Mouse (Mus musculus) testis, adult 2 months (tissue): ENCODE measurements around the gene Epha1. TPM values are rescaled to one million over a fixed set of nuclear protein-coding genes. Genes with fewer than 3 reads are reported as not detected.

Experiments used
- H3K27ac ChIP-seq: fragments of 200-500 bp; 2 replicates; pipeline ENCODE4 v1.5.1; 2012; ENCODE audit warnings: low read depth, low read length; ENCODE audit not compliant: control insufficient read depth, insufficient read depth
- H3K27me3 ChIP-seq: fragments of 200-500 bp; 2 replicates; pipeline ENCODE4 v1.6.1; 2012; ENCODE audit warnings: mild to moderate bottlenecking, low read length, moderate library complexity; ENCODE audit not compliant: control insufficient read depth, insufficient read depth
- H3K36me3 ChIP-seq: fragments of 200-500 bp; 2 replicates; pipeline ENCODE4 v1.6.1; 2012; ENCODE audit warnings: mild to moderate bottlenecking, low read length; ENCODE audit not compliant: control insufficient read depth, insufficient read depth
- H3K4me1 ChIP-seq: fragments of 200-500 bp; 2 replicates; pipeline ENCODE4 v1.6.1; 2012; ENCODE audit warnings: low read length; ENCODE audit not compliant: control insufficient read depth, insufficient read depth
- H3K4me3 ChIP-seq: fragments of 200-500 bp; 2 replicates; pipeline ENCODE4 v1.5.1; 2012; ENCODE audit warnings: low read depth, mild to moderate bottlenecking, low read length, moderate library complexity, mixed read lengths; ENCODE audit not compliant: control insufficient read depth
- CTCF ChIP-seq: fragments of 200-500 bp; IDR thresholded peaks from 2 replicates; pipeline ENCODE4 v1.5.1; 2012; ENCODE audit warnings: low read depth, mild to moderate bottlenecking, inconsistent platforms, low read length, moderate library complexity; ENCODE audit not compliant: control insufficient read depth, insufficient read depth, insufficient replicate concordance
- POLR2A ChIP-seq: fragments of 200-500 bp; IDR thresholded peaks from 2 replicates; pipeline ENCODE4 v1.6.1; 2012; ENCODE audit warnings: low read depth, mild to moderate bottlenecking, inconsistent platforms, low read length, moderate library complexity; ENCODE audit not compliant: control insufficient read depth
- polyA plus RNA-seq: library from polyadenylated mRNA; depleted of rRNA; stranded (reverse); fragments of >200 nt; gene quantifications from 2 replicates; pipeline ENCODE4 v1.2.3, GENCODE M21; 2012; rRNA removed

The Epha1 gene
- polyA plus RNA-seq, 1 experiment, result 0.30 TPM

DNA sequence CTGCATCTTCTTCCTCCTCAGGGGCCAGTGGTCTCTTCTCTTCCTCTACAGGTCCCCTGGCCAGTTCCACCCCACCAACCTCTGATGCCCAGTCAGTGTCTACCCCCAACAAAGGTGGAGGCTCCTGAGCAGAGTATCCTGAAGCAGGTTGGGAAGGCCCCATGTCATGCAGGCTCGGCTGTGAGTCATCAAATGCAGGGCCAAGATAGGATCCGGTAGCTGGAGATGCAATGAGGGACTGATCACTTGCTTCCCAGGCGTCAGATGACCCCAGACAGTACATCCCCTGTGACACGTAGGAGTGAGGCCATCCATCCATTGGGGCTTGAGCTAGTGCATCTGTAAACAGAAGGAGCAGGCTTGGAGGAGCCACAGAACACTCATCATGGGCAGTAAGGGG lies 54.8 kb downstream of the Epha1 start:
- no peaks in the 10 kb centered on the region for H3K4me1 ChIP-seq
- H3K27me3 ChIP-seq, result no peaks in the 10 kb centered on the region
- TF ChIP-seq CTCF, result no peak
- TF ChIP-seq POLR2A, result no peak
- no peak overlapping the region for H3K4me3 ChIP-seq
- no peaks in the 10 kb centered on the region; the same call in 1 of the 2 replicates for H3K36me3 ChIP-seq
- H3K27ac ChIP-seq, result no peak overlapping the region

DNA sequence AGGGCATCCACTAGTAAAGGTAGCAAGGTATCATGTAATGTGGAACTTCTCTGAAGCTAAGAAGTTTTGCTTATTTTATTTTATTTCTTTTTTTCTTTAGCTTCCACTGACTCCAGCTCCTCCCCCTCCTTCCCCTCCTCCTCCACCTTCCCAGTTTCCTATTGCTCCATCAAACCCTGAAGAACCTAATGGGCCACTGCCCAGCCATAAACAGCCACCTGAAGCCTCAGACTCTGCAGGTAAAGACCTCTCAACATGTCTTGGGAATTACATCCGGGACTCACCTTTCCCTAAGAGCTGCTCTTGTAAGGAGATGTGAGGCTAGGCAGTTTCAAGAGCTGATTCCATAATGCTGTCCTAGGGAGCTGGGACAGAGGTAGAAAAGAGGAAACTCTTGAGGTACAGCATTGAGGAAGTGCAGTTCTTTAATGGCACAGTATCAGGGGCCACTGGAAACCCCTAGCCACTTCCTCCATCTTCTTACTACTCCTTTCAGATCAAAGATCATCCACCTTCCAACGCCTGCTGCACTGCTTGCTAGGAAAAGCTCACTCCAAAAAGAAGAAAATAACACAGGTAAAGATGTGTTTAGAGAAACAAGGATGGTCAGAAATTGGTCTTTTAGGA lies 62.5 kb downstream of the Epha1 start:
- Histone ChIP-seq H3K4me1 (no peaks in the 10 kb centered on the region), H3K27me3 (no peaks in the 10 kb centered on the region), H3K27ac (no peak overlapping the region), H3K36me3 (no peaks in the 10 kb centered on the region; the same call in 1 of the 2 replicates), H3K4me3 (no peak overlapping the region)
- TF ChIP-seq POLR2A (no peak), CTCF (no peak)

DNA sequence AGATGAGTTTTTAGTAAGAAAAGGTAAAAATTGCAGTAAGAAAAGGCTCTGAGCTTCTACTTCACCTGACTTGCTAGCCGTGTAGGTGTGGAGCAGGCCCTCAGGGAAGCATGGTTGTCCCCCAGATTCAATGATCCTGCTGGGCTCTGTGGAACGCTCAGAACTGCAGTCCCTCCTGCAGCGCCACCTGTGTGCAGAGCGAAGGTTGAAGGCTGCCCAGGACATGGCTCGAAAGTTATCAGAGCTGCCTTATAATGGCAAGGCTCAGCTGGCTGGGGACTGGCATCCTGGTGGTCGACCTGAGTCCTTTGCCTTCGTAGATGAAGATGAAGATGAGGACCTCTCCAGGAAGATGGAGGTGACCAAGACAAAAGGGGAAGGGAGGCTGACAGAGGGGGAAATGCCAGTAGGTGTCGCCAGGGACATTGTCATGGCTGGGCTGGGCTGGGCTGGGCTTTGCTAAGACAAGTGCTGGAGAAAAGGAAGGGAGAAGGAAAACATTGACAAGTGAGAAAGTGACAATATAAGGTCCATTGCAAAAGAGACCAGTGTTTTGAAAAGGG lies 63.2 kb downstream of the Epha1 start:
- H3K27ac ChIP-seq, result no peak overlapping the region
- no peak overlapping the region for H3K4me3 ChIP-seq
- H3K36me3 ChIP-seq, result no peaks in the 10 kb centered on the region; the same call in 1 of the 2 replicates
- TF ChIP-seq CTCF, result 0 out of 2 replicates have a peak, but pooled peaks have one; percentile 0
- no peak for TF ChIP-seq POLR2A
- no peaks in the 10 kb centered on the region for H3K27me3 ChIP-seq
- no peaks in the 10 kb centered on the region for H3K4me1 ChIP-seq

Other genes with a start within 250 kb of the Epha1 start
- gene Tas2r139, start 232.3 kb downstream of the Epha1 start, polyA plus RNA-seq, result not detected in 2 replicates
- gene Tas2r144, start 157.9 kb downstream of the Epha1 start, polyA plus RNA-seq, result not detected in 2 replicates
- gene Gstk1, start 127.3 kb downstream of the Epha1 start, polyA plus RNA-seq, result 6.3 and 6.5 TPM in 2 replicates
- gene Tmem139, start 111.3 kb downstream of the Epha1 start, polyA plus RNA-seq, result 0.12 TPM in 1 of 2 replicates, not detected in the other
- 7.4 and 10.4 TPM in 2 replicates for gene Casp2, start 108.3 kb downstream of the Epha1 start, polyA plus RNA-seq
- gene Clcn1, start 86.6 kb downstream of the Epha1 start, polyA plus RNA-seq, result 0.84 and 0.89 TPM in 2 replicates
- 11.9 and 12.0 TPM in 2 replicates for gene Fam131b, start 48.6 kb downstream of the Epha1 start, polyA plus RNA-seq
- 35.2 and 40.1 TPM in 2 replicates for gene Zyx, start 23.6 kb downstream of the Epha1 start, polyA plus RNA-seq
- not detected in 2 replicates for gene Tas2r143, start 27.0 kb upstream of the Epha1 start, polyA plus RNA-seq
- not detected in 2 replicates for gene Tas2r135, start 32.2 kb upstream of the Epha1 start, polyA plus RNA-seq
- gene Tas2r126, start 61.3 kb upstream of the Epha1 start, polyA plus RNA-seq, result not detected in 2 replicates
- gene Olfr458, start 91.9 kb upstream of the Epha1 start, polyA plus RNA-seq, result 0.16 TPM in 1 of 2 replicates, not detected in the other
- not detected in 2 replicates for gene Olfr457, start 103.1 kb upstream of the Epha1 start, polyA plus RNA-seq
- gene Olfr456, start 113.9 kb upstream of the Epha1 start, polyA plus RNA-seq, result 0.20 and 0.42 TPM in 2 replicates
- gene Olfr455, start 174.3 kb upstream of the Epha1 start, polyA plus RNA-seq, result 0.02 and 0.15 TPM in 2 replicates
- gene Tcaf3, start 224.4 kb upstream of the Epha1 start, polyA plus RNA-seq, result not detected in 2 replicates